Mouse (Mus musculus): ENCODE measurements around the gene Npnt.

The Npnt gene

GRCm38 (mm10) chr3:132939006-132939405 is 11.1 kb downstream of the Npnt start:
- no peak for DNase-seq (ENCODE audit: low read depth)

GRCm38 (mm10) chr3:132934649-132935048 is 15.4 kb downstream of the Npnt start:
- DNase-seq (ENCODE audit: low read depth): no peak

- no peak for DNase-seq (ENCODE audit: low read depth)
Observed at GRCm38 (mm10) chr3:132931526-132931925, 18.6 kb downstream of the Npnt start.

GRCm38 (mm10) chr3:132929866-132930265 is 20.2 kb downstream of the Npnt start:
- DNase-seq (ENCODE audit: low read depth): no peak

- DNase-seq (ENCODE audit: low read depth): no peak
Observed at GRCm38 (mm10) chr3:132928186-132928585, 21.9 kb downstream of the Npnt start.

GRCm38 (mm10) chr3:132919798-132920197 is 30.3 kb downstream of the Npnt start:
- DNase-seq (ENCODE audit: low read depth): no peak

- no peak for DNase-seq (ENCODE audit: low read depth)
Observed at GRCm38 (mm10) chr3:132919240-132919639, 30.9 kb downstream of the Npnt start.

- DNase-seq (ENCODE audit: low read depth): no peak
Observed at GRCm38 (mm10) chr3:132917356-132918090, 32.6 kb downstream of the Npnt start.

- DNase-seq (ENCODE audit: low read depth): no peak
Observed at GRCm38 (mm10) chr3:132915661-132916060, 34.4 kb downstream of the Npnt start.

GRCm38 (mm10) chr3:132912420-132912819 is 37.7 kb downstream of the Npnt start:
- DNase-seq (ENCODE audit: low read depth): no peak

GRCm38 (mm10) chr3:132911716-132912115 is 38.4 kb downstream of the Npnt start:
- no peak for DNase-seq (ENCODE audit: low read depth)

GRCm38 (mm10) chr3:132910727-132911126 is 39.4 kb downstream of the Npnt start:
- DNase-seq (ENCODE audit: low read depth): no peak

- no peak for DNase-seq (ENCODE audit: low read depth)
Observed at GRCm38 (mm10) chr3:132909736-132910135, 40.4 kb downstream of the Npnt start.

- DNase-seq (ENCODE audit: low read depth): no peak
Observed at GRCm38 (mm10) chr3:132907506-132908203, 42.4 kb downstream of the Npnt start.

- no peak for DNase-seq (ENCODE audit: low read depth)
Observed at GRCm38 (mm10) chr3:132905224-132905930, 44.7 kb downstream of the Npnt start.

- no peak for DNase-seq (ENCODE audit: low read depth)
Observed at GRCm38 (mm10) chr3:132903386-132903785, 46.7 kb downstream of the Npnt start.

- DNase-seq (ENCODE audit: low read depth): no peak
Observed at GRCm38 (mm10) chr3:132902921-132903320, 47.2 kb downstream of the Npnt start.

- DNase-seq (ENCODE audit: low read depth): no peak
Observed at GRCm38 (mm10) chr3:132902206-132902605, 47.9 kb downstream of the Npnt start.

- DNase-seq (ENCODE audit: low read depth): no peak
Observed at GRCm38 (mm10) chr3:132897891-132898290, 52.2 kb downstream of the Npnt start.

- DNase-seq (ENCODE audit: low read depth): no peak
Observed at GRCm38 (mm10) chr3:132897390-132897789, 52.7 kb downstream of the Npnt start.

- no peak for DNase-seq (ENCODE audit: low read depth)
Observed at GRCm38 (mm10) chr3:132894086-132894485, 56.0 kb downstream of the Npnt start.

GRCm38 (mm10) chr3:132893676-132894075 is 56.4 kb downstream of the Npnt start:
- DNase-seq (ENCODE audit: low read depth): no peak

- DNase-seq (ENCODE audit: low read depth): no peak
Observed at GRCm38 (mm10) chr3:132893044-132893443, 57.0 kb downstream of the Npnt start.
